Mouse (Mus musculus) bone marrow, adult 2 months (tissue): ENCODE data around the gene 1110032A03Rik.

Source experiments
- CTCF ChIP-seq: fragments of 200-500 bp; IDR thresholded peaks from 2 replicates; pipeline ENCODE4 v1.5.1; 2011; ENCODE audit warnings: low read length, control low read depth; ENCODE audit not compliant: control insufficient read depth, insufficient read depth
- POLR2A ChIP-seq: fragments of 200-500 bp; IDR thresholded peaks from 2 replicates; pipeline ENCODE4 v1.6.1; 2011; ENCODE audit warnings: low read depth, mild to moderate bottlenecking, control low read depth, low read length, borderline replicate concordance; ENCODE audit not compliant: control insufficient read depth

- no peak for TF ChIP-seq CTCF
- TF ChIP-seq POLR2A, result no peak
These were observed 47.2 kb downstream of the 1110032A03Rik start for GRCm38 (mm10) chr9:50727925-50728651.
